Mouse (Mus musculus): Measurements from ENCODE around the gene Casr.

GRCm38 (mm10) chr16:36465436-36465835, 96.5 kb downstream of the Casr start:
- TF ChIP-seq CTCF (IDR thresholded peaks at IDR 0.05; ENCODE audit: borderline replicate concordance, control insufficient read depth, extremely low read depth, insufficient read depth, low read length, poor library complexity) = no peak
- no peak for TF ChIP-seq POLR2A (IDR thresholded peaks at IDR 0.05; ENCODE audit: control insufficient read depth, extremely low read depth, insufficient read depth, low read length, poor library complexity)
